Mouse (Mus musculus) kidney, postnatal 0 days (tissue): ENCODE measurements around the gene Mdfic. TPM values are rescaled to one million over a fixed set of nuclear protein-coding genes. Genes with fewer than 3 reads are reported as not detected.

Source experiments
- ATAC-seq: fragments of 200-750 bp; cut with Nextera tagmentation; replicated peaks from 2 replicates; pipeline ENCODE4 v1.8.0; 2017; ENCODE audit warnings: low read depth, moderate number of reproducible peaks, moderate TSS enrichment, moderate library complexity; ENCODE audit not compliant: low FRiP score
- DNase-seq: peaks from one replicate; pipeline ENCODE4 v3.0.0-alpha.2; 2016; ENCODE audit warnings: low spot score
- H3K27ac ChIP-seq: fragments of 300-500 bp; sonication (generic); 2 replicates; pipeline ENCODE4 v1.5.1; 2014; ENCODE audit warnings: mild to moderate bottlenecking
- H3K27me3 ChIP-seq: fragments of 300-500 bp; sonication (generic); 2 replicates; pipeline ENCODE4 v1.6.1; 2014; ENCODE audit warnings: low read length, mixed read lengths; ENCODE audit not compliant: insufficient read depth
- H3K36me3 ChIP-seq: fragments of 300-500 bp; sonication (generic); 2 replicates; pipeline ENCODE4 v1.6.1; 2014; ENCODE audit warnings: low read length, mixed read lengths; ENCODE audit not compliant: insufficient read depth
- H3K4me1 ChIP-seq: fragments of 300-500 bp; sonication (generic); replicated peaks from 2 replicates; pipeline ENCODE4 v1.6.1; 2014; ENCODE audit warnings: antibody characterized with exemption, low read length, mixed read lengths; ENCODE audit not compliant: insufficient read depth
- H3K4me2 ChIP-seq: fragments of 300-500 bp; sonication (generic); 2 replicates; pipeline ENCODE4 v1.6.1; 2014; ENCODE audit warnings: mild to moderate bottlenecking, low read length, moderate library complexity, mixed read lengths
- H3K4me3 ChIP-seq: fragments of 300-500 bp; sonication (generic); replicated peaks from 2 replicates; pipeline ENCODE4 v1.5.1; 2014; ENCODE audit warnings: low read depth, low read length
- H3K9ac ChIP-seq: fragments of 300-500 bp; sonication (generic); 2 replicates; pipeline ENCODE4 v1.6.1; 2014; ENCODE audit warnings: low read depth, low read length
- H3K9me3 ChIP-seq: fragments of 300-500 bp; sonication (generic); replicated peaks from 2 replicates; pipeline ENCODE4 v1.6.1; 2016; ENCODE audit warnings: low read length, inconsistent platforms, mixed read lengths
- CTCF ChIP-seq: IDR thresholded peaks from 2 replicates; pipeline ENCODE4 v1.5.1; 2016; ENCODE audit warnings: antibody characterized with exemption, low read depth, mild to moderate bottlenecking, moderate library complexity
- WGBS: fragments of 180-500 bp; shearing (Covaris S2); extraction: QIAGEN DNeasy Blood & Tissue Kit; methylation state at CpG from one replicate; pipeline ENCODE4 v1.1.7; 2014; 5-methylcytosine and 5-hydroxymethylcytosine counted together
- polyA plus RNA-seq: library from polyadenylated mRNA; unstranded; fragments of >200 nt; fragmentation: Nextera tagmentation; extraction: Ambion mirVana; gene quantifications from 2 replicates; pipeline ENCODE4 v1.2.1, GENCODE M21; 2015

Gene Mdfic
- polyA plus RNA-seq, 1 experiment from 2014 or later, result 4.4 TPM

DNA sequence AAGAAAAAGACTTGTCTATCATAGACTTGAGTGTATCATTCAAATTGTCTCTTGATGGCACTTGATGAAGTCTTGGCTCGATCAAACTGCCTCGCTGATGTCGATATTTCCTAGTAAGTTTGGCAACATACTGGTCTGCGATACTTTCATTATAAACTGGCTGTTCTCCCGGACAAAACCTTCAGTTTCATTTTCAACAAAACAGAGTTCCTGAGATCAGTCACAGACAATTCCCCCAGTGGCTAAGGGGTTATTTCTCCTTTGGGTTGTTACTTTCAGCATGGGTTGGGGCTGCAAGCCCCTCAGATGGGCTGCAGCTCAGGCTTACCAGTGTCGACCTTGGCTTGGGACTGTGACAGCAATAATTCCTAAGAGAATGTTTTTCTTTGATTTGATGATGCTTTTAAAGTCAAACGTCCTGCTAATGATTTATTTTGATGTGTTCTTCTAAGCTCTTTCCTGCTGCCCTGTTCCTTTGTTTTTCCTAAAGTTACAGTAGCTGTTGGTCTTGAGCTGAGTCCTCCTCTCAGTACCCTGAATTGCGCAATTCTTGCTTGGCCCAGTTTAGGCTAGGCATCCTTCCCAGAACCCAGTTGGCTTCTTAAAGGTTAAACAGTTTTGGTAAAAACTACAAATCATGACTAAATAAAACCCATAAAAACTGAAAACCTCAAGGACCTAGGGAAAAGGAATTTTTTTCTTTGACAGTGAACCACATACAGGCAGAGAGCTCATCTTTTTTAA, 73.3 kb downstream of the Mdfic start:
- ATAC-seq (no peak), DNase-seq (peak; percentile 73)
- Histone ChIP-seq H3K9ac (no peak overlapping the region; the same call in 1 of the 2 replicates), H3K9me3 (no peaks in the 10 kb centered on the region), H3K27ac (peak overlapping the region; percentile 65; the same call in 1 of the 2 replicates), H3K27me3 (no peaks in the 10 kb centered on the region), H3K36me3 (no peaks in the 10 kb centered on the region), H3K4me1 (peaks cover 5% of the 10 kb centered on the region), H3K4me3 (peak overlapping the region; percentile 3; the same call in 1 of the 2 replicates), H3K4me2 (peak overlapping the region; percentile 46)
- no peak for TF ChIP-seq CTCF
- WGBS, result 43% methylated on average over 8 of the region's 8 CpGs

DNA sequence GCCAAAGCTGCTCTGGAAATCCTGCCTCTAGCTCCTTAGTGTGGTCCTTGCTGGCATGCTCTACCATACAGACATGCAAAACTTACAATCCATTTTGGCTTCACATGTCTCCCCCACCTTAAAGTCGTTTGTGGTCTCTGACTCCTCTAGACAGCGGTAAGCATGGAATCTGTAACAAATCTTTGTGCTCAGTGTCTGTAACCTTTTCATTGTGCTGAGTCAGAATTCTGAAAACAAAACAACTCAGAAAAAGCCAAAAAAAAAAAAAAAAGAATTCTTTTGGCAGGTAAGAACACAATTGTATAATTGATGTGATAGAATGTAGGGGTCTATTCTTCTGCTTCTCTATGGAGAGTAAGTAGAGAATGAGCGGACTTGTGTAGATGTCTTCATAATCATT, 74.3 kb downstream of the Mdfic start:
- H3K9ac ChIP-seq, result no peak overlapping the region
- no peak for DNase-seq
- WGBS, result 75% methylated on average over 3 of the region's 3 CpGs
- no peaks in the 10 kb centered on the region for H3K4me1 ChIP-seq
- no peak overlapping the region for H3K4me3 ChIP-seq
- no peak for TF ChIP-seq CTCF
- no peak overlapping the region for H3K27ac ChIP-seq
- H3K9me3 ChIP-seq, result no peaks in the 10 kb centered on the region
- no peaks in the 10 kb centered on the region for H3K27me3 ChIP-seq
- H3K36me3 ChIP-seq, result no peaks in the 10 kb centered on the region; the same call in 1 of the 2 replicates
- ATAC-seq, result no peak
- H3K4me2 ChIP-seq, result no peak overlapping the region

DNA sequence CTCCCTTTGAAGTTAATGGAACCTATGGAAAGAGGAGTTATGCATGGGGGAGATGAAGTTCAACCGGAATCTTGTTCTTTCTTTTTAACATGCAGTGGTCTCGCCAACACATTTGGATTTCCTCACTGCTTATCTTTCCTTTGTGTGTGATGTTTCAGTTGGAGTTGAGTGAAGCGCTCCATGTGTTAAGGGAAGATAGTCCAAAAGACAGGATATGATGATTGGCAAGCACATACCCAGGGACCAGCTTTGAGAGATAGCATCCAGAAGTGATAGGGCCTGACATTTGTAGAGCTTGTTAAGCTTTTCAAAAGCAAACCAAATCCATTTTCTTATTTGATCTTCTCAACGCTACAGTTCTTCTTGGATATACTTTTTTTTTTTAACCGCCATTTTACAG, 86.9 kb downstream of the Mdfic start:
- Histone ChIP-seq H3K27ac (no peak overlapping the region), H3K27me3 (no peaks in the 10 kb centered on the region), H3K36me3 (no peaks in the 10 kb centered on the region), H3K4me1 (no peaks in the 10 kb centered on the region), H3K4me3 (no peak overlapping the region), H3K9me3 (no peaks in the 10 kb centered on the region), H3K4me2 (no peak overlapping the region), H3K9ac (no peak overlapping the region)
- 94% methylated on average over 5 of the region's 5 CpGs for WGBS
- ATAC-seq (no peak), DNase-seq (no peak)
- TF ChIP-seq CTCF, result no peak

DNA sequence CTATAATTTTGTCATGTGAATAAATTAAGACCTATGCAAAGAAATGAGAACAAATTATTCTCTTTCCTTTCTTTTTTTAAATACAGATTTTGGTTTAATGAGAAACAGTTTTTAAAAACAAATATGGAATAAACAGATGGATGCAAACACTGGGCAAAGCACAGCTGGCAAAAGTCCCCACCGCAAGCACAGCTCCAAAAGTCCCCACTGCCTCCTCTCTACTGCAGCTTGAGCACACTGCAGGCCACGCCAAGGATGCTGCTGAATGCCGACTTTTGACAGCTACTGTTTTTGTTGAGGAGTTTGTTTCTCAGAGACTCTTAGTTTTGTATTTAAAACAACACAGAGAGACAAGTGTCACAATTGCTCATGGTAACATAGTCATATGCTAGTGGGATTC, 104.8 kb downstream of the Mdfic start:
- Histone ChIP-seq H3K4me1 (no peaks in the 10 kb centered on the region), H3K27ac (no peak overlapping the region), H3K36me3 (no peaks in the 10 kb centered on the region), H3K4me3 (no peak overlapping the region), H3K9me3 (no peaks in the 10 kb centered on the region), H3K4me2 (no peak overlapping the region), H3K27me3 (no peaks in the 10 kb centered on the region), H3K9ac (no peak overlapping the region)
- TF ChIP-seq CTCF, result no peak
- 71% methylated on average over 3 of the region's 3 CpGs for WGBS
- no peak for ATAC-seq
- DNase-seq, result no peak

DNA sequence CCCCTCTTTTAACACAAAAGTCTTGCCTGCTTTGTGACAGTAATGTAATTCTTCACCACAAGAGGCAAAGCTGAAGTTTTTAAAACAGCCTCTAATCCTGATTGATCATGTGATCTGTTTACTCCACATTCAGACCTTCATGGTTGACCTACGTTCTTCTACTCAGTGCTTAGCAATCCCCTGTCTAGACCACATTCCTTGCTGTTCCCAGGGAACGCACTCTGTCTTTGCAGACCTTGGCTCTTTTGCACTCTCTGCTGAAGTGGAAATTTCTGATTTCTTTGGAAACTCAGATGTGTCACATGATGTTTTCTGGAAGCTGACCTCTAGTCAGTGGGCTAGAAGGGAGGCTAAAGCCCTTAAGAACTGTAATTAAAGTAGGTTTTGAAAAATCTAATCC, 109.4 kb downstream of the Mdfic start:
- H3K36me3 ChIP-seq, result no peaks in the 10 kb centered on the region
- H3K9ac ChIP-seq, result no peak overlapping the region
- H3K4me1 ChIP-seq, result no peaks in the 10 kb centered on the region
- no peak for TF ChIP-seq CTCF
- H3K9me3 ChIP-seq, result no peaks in the 10 kb centered on the region
- DNase-seq (peak; percentile 3), ATAC-seq (no peak)
- no peak overlapping the region for H3K4me2 ChIP-seq
- no peak overlapping the region for H3K27ac ChIP-seq
- no peak overlapping the region for H3K4me3 ChIP-seq
- 60% methylated on average over 2 of the region's 2 CpGs for WGBS
- H3K27me3 ChIP-seq, result no peaks in the 10 kb centered on the region

DNA sequence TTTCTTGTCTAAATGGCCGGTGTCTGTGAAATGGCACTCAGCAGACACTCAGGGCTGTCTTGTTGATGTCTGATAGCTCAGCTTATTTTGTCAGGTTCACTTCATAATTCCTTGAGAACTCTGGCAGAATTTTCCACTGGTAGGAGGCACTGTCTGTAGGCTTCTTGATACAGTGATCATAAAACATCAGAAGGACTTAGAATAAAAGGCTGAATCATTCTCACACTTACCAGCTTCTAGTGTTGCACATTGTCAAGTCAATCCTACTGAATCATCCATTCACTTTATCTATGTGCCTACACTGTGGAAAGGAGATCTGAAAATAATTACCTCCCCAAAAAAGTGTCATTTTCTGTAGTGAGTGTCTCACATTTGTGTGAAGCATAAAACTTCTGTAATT, 110.2 kb downstream of the Mdfic start:
- ATAC-seq, result no peak

More for the DNA sequence above, 110.2 kb downstream of the Mdfic start:
- Histone ChIP-seq H3K36me3 (no peaks in the 10 kb centered on the region), H3K4me1 (no peaks in the 10 kb centered on the region), H3K9ac (no peak overlapping the region), H3K4me3 (no peak overlapping the region), H3K27me3 (no peaks in the 10 kb centered on the region), H3K9me3 (no peaks in the 10 kb centered on the region), H3K4me2 (no peak overlapping the region), H3K27ac (no peak overlapping the region)
- DNase-seq, result no peak
- WGBS, result 92% methylated on average over 1 of the region's 1 CpGs
- no peak for TF ChIP-seq CTCF
